Mouse (Mus musculus) MEL (cell line): Measurements from ENCODE around the gene Map3k7cl.

ENCODE experiments used
- BHLHE40 ChIP-seq: IDR thresholded peaks from 2 replicates; pipeline ENCODE4 v1.6.1; 2012; ENCODE audit warnings: low read depth, mild to moderate bottlenecking, inconsistent platforms, low read length, improper control_type of control experiment, borderline replicate concordance
- E2F4 ChIP-seq: IDR thresholded peaks from 2 replicates; pipeline ENCODE4 v1.6.1; 2011; ENCODE audit warnings: low read depth, low read length, improper control_type of control experiment, borderline replicate concordance
- EP300 ChIP-seq, 2 experiments: IDR thresholded peaks; 2 replicates each; pipeline ENCODE4 v1.6.1; 2011; ENCODE audit warnings: improper control_type of control experiment in 2 of 2, low read length in 2 of 2, low read depth in 1 of 2, mild to moderate bottlenecking in 1 of 2
- MAFK ChIP-seq: IDR thresholded peaks from 2 replicates; pipeline ENCODE4 v1.6.1; 2011; ENCODE audit warnings: low read depth, mild to moderate bottlenecking, low read length, improper control_type of control experiment, borderline replicate concordance
- MAX ChIP-seq: IDR thresholded peaks from 2 replicates; pipeline ENCODE4 v1.6.1; 2011; ENCODE audit warnings: low read length, improper control_type of control experiment
- MAZ ChIP-seq: IDR thresholded peaks from 2 replicates; pipeline ENCODE4 v1.6.1; 2012; ENCODE audit warnings: low read depth, mild to moderate bottlenecking, inconsistent platforms, low read length, improper control_type of control experiment
- POLR2A ChIP-seq, 2 experiments: IDR thresholded peaks; 2 replicates each; pipeline ENCODE4 v1.6.1; 2011 to 2012; ENCODE audit warnings: low read length in 2 of 2, mild to moderate bottlenecking in 2 of 2, control low read depth in 1 of 2, improper control_type of control experiment in 1 of 2, low read depth in 1 of 2, moderate library complexity in 1 of 2; ENCODE audit not compliant: control insufficient read depth in 1 of 2, insufficient read depth in 1 of 2, poor library complexity in 1 of 2

GRCm38 (mm10) chr16:87552907-87553691 lies at the start of gene Map3k7cl:
- TF ChIP-seq E2F4 (no peak), MAFK (no peak), POLR2A (IDR thresholded peaks at IDR 0.05; ENCODE audit: control insufficient read depth in 1 of 2, insufficient read depth in 1 of 2, low read depth in 1 of 2, low read length in 2 of 2, poor library complexity in 1 of 2) (no peak), EP300 (IDR thresholded peaks at IDR 0.05; ENCODE audit: low read depth in 1 of 2, low read length in 2 of 2) (no peak), BHLHE40 (no peak), MAZ (no peak), MAX (no peak)
